Mouse (Mus musculus) layer of hippocampus, adult 8-10 months (tissue): ENCODE measurements at regions not wholly inside any gene's neighbourhood (a gene's known extent, or its start where the extent isn't known, plus 50 kb on each side); places are given as distances from the start of the nearest gene placed in this dataset.

Experiments
- DNase-seq, 2 experiments: peaks; one replicate each; pipeline ENCODE4 v3.0.0; 2022; ENCODE audit warnings: low spot score in 2 of 2

DNA sequence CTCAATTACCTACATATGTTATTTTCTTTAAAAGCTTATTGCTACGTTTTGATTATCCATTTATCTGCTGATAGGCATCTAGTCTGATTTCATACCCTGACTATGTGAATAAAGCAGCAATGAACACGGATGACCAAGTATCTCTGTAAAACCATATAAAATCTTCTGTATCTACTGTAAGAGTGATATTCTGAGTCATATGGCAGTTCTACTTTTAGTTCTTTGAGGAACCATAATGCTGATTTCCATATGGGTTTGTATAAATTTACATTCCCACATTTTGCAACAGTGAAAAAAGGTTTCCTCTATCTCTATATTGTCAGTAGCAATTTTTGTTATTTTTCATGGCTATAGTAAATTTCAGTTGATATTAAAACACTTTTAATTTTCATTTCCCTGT is 280.6 kb downstream of the Fsip2 start:
- DNase-seq = no peak

DNA sequence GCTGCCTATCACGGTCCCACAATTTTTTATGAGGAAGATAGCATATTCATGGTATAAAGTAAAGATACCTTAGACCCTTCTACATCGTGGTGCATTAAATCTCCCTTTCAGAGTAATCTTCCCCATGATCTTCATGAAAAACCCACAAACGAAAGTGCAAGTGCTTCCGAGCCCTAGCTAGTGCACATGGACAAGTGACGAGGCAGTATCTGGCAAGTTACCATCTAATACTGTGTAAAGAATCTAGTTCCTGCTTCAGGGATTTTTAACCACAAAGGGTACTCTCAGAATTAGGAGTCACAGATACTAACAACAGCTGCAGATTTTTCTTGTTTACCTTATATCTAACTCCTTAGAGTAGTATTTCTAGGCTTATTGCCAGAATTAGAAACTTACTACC is 282.8 kb downstream of the Fsip2 start:
- DNase-seq = no peak

DNA sequence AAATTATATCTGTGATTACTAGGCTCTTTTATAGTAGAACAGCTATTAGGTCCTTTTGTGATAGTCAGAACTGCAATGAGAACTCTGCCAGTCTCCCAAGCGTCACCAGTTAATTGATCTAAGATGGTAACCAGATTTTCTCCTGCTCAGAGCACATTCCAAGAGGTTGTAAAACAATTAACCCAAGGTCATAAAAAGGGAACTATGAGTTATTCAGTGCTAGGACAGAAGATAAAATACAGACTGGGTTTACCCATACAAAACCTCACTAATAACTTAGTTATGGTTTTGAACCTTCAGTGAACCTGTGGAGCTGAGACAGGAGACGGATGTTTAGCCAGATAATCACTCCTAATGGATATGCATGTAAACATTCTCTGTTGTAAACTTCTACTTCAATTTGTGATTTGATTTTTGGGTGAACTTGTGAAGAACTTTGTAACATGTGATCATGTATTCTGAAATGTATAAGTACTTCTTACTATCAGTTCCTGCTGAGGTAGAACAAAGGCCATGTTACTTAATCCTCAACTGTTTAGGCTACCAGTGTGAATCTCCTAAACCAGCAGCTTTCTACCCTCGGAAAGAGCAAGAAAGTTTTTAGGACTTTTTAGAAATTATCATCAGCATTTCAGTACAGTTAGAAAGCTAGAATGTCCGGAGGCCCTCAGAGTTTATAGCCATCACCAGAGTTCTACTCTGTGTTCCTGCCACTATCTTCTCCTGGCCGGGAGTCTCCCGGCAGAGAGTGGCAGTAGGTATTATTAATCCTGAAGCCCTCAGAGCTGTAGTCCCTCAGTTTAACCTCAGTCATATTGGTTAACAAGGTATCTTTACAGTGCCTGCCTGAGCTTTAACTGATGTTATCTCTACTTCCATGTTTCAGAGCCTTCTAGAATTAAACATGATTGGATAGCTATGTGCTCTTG is 308.0 kb downstream of the Fsip2 start:
- DNase-seq = no peak

DNA sequence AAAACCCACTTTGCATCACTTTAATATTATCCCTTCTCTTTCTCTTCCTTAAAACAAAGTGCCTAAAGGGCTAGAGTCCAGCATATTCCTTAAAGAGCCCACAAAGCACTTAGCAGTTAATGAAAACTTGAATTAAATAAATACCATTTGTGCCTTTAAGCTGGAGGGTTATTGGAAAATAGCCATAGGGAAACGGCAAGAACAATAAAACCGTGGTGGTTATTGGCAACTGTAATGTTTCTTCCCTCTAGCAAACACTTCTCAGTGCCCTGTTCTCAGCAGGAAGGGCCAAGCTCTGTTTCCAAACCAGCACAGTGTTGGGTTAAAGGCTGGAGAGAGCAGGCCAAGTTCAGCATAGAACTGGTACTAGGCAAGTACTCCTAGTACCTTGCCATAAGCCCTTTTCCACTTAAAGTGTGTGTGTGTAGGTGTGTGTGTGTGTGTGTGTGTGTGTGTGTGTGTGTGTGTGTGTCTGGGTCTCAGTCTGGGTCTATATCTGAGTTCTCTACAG is 313.4 kb downstream of the Fsip2 start:
- no peak for DNase-seq

DNA sequence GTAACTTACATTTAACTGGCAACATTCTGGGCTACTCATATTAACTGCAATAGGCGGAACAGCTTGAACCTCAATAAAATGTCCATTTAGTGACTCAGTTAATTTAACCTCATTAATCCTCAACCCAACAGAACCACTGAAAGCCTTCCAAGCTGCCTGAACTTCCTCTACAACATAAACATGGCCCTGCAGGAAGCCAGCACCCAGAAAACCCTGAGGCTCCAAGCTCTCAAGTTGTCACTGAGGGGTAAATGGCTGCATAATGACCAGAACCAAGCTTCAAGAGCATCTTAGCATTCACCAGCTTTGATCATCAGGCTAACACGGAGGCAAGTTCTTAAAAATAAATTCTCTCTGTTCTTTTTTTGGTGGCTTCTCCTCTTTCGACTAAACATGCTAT is 315.2 kb downstream of the Fsip2 start:
- no peak for DNase-seq

DNA sequence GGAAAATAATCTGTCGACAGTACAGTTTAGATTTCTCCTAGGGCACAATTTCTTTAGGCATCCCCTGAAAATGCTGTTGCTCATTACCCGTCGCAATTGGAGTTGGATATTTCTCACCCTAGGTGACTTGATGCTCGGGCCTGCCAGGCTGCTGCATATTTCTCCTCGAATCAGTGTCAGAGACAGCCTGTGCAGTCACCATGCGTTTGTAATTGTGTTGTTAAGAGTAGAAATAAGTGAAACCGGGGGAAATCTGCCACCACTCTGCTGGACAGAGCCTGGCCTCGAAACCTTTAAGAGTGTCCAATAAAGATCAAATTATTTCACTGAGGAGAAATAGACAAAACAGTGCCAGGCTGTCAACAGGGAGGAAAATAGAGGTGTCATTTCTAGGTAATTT is 340.7 kb upstream of the Zc3h15 start:
- no peak for DNase-seq

DNA sequence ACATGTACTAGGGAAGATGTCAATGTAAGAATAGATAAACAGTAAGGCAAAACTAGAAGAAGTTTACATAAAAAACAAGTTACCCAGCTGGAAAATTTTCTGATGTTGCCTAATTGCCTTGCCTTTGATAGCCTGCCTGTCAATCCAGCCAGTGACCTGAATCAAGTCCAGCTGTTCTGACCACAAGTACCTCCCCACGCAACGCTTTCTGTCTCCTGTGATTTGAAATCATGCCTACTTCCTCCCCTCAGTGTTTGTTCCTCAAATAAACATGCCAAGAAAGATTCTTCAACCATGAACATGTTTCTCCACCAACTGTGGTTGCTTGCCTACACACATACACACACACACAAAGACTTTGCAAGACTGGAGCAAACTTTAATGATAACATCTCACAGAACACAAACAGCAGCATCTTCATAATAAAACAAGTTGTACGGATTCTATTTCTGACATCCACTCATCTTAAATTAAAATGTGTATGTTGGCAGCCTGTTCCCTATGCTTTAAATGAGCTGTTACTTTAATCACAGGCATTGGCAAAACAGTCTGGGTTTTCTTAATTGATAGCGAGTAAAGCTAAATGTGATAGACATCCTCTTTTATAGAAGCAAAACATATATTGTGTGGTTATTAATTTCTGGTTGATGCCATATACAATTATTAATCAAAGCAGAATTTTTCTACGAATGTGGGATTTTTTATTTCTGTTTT is 312.0 kb upstream of the Zc3h15 start:
- DNase-seq = no peak

DNA sequence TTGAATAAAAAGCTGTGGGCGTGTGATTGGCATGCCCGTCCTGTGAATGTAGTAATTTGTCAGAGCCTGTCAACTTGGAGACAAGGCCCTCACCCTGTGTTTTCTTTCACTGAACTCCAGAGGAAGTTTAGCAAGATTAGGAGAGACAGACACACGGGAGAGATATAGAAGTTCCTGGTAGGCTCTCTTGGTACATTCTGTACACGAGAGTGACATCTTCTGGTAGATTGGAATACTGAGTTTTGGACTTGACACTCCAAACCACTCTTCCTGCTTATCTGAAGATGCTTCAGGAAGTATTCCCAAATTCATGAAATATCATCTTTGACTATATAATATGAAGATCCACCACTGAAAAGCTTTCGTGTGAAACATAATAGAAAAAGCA is 311.5 kb upstream of the Zc3h15 start:
- no peak for DNase-seq

DNA sequence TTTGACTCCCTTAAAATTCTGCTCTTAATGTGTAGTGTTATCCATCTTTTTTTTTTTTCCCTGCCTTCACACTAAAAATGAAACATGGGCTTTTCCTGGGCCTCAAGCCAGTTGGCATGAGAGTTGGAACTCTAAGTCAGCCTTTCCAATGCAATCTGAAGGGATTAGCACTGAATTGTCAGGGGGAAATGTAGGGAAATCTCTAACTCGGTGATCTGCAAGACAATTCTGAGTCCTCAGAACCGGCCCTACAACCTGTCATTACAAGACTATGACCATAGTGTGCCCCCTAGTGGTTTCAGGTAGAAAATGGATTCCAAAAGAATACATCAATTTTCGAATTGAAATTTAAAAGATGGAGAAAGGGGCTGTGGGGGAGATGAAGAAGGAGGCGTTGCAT is 306.9 kb upstream of the Zc3h15 start:
- peak; percentile 7 to 29 for DNase-seq

DNA sequence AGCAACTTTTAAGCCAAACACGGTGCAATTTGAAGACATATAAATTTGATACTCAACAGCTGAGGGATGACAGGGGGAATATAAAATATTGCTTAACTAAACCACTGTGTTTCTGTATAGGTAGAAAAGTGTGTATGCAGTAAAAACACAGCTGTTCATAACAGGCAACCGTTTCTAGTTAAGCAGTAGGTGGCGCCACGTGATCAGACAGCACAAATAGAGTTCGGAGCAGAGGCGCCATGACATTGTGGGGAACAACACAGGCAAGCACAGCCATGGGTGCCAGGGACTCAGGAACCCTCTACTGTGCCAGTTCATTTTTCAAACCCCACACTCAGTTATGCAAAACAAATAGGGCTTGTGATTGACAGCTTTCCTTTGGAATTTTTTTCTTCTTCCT is 304.1 kb upstream of the Zc3h15 start:
- no peak for DNase-seq
